Mouse (Mus musculus): ENCODE data around the gene Nlrx1.
"Not testable (repeated sequence)": the region's sequence is repeated elsewhere in the genome, so short reads cannot be mapped to it uniquely, and the experiment has no call there.

The Nlrx1 gene

DNA sequence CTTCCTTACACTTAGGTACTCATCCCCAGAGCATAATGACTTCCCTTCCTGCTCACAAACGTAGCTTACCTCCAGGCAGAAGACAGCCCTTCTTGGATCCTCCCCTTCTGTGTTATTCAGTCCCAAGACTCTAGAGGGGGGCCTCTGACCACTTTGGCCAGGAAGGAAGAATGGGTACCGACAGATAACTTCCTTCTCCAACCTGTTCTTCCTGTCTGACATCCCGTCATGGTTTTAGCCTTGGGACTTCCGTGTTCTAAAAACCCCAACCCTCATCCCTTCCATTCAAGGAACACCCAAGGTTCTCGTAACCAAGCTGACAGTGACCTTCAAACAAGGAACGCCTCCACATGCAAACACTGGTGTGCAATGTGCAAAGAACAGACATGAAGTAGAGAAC is at the start of gene Nlrx1:
TSS of gene Nlrx1 (minus strand) at position 168 of the 400 bp plus-strand sequence.
- no peak for DNase-seq (ENCODE audit: low spot score in 2 of 2)

DNA sequence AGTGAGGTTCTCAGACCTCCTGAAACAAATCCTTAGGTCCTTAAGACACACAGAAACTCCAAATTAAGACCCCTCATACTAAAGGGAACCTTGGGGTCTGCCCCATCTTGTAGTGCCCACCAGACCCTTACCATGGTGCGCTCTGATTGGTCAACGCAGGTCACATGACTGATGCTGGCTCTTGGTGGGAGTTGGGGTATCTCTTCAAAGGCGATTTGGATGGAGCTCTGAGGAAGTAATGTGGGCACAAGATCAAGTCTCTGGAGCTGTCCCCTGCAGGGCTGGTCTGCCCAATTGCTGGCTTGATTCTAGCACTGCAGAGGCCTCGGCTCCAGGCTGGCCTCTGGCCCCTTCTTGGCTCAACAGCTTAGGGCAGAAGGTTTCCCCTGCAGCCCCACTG is 49.1 kb upstream of the Nlrx1 start:
- no peak for DNase-seq (ENCODE audit: low spot score in 2 of 2)

DNA sequence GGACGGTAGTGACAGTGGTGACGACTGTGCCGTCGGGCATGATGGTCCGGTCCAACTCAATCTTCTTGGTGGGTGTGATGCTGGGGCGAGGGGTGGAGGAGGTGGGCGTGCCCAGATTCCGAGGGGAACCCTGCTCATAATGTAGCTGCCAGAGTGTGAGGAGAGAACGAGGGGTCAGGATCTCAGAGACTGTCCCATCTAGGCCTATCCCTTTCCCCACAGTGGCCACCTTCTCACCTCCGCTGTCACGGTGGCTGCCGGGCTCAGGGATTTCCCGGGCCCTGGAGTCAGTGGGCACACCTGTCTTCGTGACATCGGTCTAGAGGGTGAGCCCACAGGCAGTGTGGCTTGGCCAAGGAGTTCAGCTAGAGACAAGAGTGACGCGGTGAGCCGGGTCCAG is 46.5 kb upstream of the Nlrx1 start:
- no peak for DNase-seq (ENCODE audit: low spot score in 2 of 2)

DNA sequence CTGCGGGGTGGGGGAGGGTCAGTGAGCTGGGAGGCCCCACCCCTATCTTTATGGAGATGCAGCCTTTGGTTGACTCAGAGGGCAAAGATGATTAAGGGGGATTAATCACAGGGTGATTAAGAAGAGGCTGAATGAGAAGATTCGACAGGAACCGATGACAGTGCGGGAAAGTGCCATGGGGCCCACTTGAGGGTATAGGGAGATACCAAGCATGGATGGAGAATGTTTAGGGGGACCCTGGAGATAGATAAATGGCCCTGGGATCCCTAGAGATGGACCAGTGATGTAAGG is 45.8 kb upstream of the Nlrx1 start:
- DNase-seq (ENCODE audit: low spot score in 2 of 2), result no peak

DNA sequence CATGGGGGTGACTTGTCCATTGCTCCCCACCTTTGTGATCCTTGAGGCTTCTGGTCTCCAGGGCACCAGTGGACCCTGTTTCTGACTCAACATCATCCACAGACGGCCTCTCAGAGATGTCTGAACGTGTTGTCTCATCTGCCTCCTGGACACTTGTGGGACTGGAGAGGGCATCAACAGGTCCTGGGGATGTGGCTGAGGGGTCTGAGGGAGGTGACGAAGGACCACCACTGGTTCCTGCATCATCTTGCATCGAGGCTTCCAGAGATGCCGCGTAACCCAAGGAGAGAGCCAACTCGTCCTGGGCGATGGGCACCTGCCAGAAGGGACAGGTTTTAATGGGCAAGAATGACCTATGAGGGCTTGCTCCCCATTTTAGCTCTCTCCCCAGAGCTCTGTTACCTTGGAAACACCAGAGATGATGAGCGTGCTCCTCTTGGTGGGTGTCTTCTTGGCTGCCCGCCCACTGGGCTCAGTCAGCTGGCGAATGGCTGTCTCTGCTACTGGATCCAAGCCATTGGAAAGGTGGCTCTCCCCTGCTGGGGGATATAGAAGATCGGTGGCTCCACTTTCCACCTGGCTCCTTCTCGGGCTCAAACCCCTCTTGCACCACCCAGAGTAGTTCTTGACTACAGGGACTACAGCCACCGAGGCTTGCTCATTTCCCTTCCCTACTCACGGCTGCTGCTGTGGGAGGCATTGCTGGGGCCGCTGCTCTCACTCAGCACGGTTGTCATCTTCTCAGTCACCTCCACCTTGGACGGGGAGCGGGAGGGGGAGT is 45.3 kb upstream of the Nlrx1 start:
- peak; percentile 69 to 73 for DNase-seq (ENCODE audit: low spot score in 2 of 2)

DNA sequence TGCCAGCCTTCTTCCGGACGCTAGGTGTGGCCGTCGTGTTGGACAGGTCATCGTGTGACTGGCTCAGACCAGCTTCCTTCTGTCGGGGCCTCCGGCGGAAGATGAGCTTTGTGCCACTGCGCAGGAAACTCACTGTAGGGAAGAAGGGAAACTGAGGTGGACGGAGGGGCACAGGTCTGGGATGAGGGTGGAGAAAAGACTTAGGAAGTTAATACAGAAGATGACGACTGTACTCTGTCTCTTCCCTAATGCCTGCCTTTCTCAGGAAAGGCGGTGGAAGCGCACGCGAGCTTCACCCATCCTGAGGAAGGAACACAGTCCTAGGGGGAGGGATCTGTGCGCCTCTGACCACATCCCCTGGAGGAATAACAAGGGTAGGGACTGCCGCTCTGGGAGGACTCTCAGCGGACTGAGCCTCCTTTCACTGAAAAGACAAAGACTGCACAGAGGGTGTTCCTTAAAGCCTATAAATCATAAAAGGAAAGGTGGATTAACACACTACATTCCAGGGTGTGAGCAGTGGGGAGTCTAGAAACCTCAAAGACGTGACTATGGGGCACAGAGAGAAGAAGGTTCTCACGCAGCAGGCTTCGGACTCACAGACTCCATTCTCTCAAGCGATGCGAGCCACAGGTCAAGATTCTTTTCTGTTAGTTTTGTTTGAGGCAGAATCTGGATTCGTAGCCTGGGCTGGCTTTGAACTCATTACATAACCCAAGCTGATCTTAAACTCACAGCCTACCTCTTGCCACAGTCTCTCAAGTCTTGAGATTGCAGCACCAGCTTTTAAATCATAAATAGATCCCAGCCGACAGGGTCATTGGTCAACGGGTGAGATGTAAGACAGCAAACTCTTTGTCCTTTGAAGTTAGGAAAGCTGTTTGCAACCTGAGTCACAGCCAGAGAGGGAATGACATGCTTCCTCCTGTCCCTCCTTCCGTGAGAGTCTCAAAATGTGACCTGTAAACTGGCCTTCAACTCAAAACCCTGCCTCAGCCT is 43.0 kb upstream of the Nlrx1 start:
- no peak for DNase-seq (ENCODE audit: low spot score in 2 of 2)

DNA sequence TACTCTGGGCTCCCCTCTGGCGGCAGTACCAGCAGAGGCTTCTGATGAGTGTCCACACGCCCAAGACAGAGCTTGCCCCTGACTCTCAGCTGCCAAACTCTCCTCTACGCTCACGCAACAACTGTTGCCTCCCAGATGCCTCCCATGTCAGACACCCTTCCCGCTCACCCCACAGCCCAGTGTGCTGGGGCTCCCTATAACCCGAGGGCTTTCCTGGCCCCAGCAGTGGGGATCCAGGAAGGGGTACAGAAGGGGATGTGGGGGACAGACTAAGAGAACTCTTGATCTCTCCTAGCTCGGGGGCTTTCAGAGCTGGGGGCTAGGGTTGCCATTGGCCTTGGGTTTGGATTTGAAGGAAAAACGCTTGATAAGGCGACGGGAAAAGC is 42.3 kb upstream of the Nlrx1 start:
- DNase-seq (ENCODE audit: low spot score in 2 of 2), result no peak

DNA sequence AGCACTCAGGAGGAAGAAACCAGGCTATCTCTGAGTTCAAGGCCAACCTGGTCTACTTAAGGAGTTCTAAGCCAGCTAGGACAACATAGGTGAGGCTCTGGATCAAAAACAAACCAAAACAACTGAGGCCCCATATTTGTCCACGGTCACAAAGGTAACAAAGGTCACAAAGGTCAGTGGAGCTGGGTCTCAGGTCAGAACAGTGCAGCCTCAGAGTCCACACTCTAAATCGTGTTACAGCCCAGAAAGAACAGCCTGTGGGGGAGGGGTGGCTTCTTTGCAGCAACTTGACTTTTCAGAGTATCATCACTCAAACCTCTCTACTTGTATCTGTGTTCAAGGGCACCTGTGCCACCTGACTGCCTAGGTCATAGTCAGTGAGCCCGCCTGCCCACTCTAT is 41.4 kb upstream of the Nlrx1 start:
- DNase-seq (ENCODE audit: low spot score in 2 of 2), result no peak

DNA sequence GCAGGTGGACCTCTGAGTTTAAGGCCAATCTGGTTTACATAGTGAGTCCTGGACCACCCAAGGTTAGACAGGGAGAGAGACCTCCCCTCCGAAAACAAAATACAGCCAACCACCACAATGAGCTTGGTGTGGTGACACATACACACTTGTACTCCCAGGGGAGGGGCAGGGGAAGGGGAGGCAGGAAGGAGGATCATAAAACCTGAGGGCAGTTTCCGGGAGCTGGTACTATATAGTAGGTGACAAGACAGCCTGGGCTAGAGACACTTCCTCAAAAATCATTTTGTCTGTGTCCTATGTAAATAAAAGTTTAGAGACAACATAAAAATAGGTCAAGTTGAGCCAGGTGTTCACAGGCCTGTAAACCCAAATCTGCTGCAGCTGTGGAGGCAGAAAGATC is 38.8 kb upstream of the Nlrx1 start:
- no peak for DNase-seq (ENCODE audit: low spot score in 2 of 2)

DNA sequence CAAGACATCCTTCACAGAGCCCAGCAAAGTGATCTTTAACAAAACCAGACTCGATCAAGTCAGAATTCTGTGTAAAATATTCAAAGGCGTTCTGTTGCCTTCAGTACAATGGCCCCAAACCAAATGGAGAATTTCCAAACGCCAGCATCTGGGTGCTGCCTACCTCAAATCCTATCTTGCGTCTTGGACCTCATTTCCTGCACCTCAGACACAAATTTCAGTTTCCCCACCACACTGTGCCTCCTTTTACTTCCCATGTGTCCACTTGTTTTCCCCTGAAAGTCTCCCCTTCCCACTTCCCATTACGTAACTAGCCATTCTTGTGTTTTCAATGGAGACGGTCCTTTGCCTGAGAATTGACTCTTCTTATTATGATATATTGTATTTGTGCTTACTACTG is 38.1 kb upstream of the Nlrx1 start:
- no peak for DNase-seq (ENCODE audit: low spot score in 2 of 2)

DNA sequence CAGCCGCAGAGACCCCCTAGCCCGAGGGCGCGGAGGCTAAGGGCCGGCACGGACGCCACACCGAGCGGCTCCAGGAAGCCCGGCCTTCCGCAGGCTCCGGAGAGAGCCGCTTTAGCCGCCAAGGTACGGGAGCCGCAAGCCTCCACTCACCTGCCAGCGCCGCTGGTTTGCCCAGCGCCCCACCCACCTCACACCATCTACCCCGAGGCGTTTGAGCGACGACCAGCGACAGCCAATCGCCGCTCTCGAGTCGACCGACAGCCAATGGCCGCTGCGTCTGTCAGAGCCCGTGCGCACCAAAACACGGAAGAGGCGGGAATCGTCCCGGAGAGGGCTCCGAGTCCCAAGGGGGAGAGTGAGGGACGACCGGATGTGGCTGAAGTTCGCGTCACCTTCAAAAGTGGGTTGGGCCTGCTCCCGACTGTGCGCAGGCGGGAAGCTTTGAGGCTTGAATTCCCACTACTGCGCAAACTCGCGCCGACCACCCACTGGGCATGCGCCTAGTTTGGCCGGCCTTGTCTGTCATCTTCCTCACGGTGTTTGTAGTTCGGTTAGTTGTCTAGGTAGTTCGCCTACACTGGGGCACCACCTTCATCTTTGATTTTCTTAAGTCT is 37.2 kb upstream of the Nlrx1 start, which contains the start of gene Hinfp:
TSS of gene Hinfp (minus strand) at position 206 of the 614 bp plus-strand sequence.
- peak; percentile 98 for DNase-seq (ENCODE audit: low spot score in 2 of 2)

DNA sequence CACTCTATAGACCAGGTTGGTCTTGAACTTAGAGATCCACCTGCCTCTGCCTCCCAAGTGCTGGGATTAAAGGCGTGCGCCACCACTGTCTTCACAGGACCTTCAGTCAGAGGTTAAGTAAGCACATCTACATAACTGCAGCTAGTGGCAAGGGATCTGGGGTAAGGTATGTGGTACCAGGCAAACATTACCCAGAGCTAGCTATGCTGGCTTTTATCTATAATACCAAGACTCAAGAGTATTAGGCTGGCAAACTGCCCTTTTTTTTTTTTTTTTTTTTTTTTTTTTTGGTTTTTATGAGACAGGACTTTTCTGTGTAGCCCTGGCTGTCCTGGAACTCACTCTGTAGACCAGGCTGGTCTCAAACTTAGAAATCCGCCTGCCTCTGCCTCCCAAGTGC is 31.6 kb upstream of the Nlrx1 start:
- DNase-seq (ENCODE audit: low spot score in 2 of 2), result not testable (repeated sequence)

DNA sequence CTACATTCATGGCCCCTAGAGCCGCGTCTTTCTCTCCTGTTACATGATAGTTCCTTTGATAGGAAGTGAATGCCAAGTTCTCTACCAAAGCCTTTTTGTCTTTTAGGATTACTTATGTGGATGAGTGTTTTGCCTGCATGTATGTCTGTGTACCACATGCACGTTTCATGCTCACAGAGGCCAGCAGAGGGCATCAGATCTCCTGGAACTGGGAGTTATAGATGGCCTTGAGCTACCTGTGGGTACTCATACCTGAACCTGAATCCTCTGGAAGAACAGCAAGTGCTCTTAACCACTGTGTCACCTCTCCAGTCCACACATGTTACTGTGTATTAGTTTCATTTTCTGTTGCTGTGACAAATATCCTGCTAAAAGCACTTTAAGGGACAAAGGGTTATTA is 24.1 kb upstream of the Nlrx1 start:
- DNase-seq (ENCODE audit: low spot score in 2 of 2), result no peak

DNA sequence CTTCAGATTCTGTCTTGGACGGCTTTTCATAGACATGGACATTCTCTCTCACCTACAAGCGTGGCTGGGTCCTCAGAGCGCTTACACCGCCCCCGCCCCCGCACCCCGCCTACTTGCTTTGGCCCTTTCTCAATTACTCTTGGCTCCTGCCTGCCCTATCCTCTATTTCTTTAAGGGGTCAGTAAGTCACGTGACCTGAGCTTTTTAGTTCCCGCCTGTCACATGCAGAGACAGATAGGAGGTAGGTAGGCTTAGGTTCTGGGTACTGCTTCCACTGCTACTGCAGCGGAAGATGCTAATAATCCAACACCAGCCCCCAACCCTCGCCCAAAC is 20.5 kb upstream of the Nlrx1 start:
- no peak for DNase-seq (ENCODE audit: low spot score in 2 of 2)

DNA sequence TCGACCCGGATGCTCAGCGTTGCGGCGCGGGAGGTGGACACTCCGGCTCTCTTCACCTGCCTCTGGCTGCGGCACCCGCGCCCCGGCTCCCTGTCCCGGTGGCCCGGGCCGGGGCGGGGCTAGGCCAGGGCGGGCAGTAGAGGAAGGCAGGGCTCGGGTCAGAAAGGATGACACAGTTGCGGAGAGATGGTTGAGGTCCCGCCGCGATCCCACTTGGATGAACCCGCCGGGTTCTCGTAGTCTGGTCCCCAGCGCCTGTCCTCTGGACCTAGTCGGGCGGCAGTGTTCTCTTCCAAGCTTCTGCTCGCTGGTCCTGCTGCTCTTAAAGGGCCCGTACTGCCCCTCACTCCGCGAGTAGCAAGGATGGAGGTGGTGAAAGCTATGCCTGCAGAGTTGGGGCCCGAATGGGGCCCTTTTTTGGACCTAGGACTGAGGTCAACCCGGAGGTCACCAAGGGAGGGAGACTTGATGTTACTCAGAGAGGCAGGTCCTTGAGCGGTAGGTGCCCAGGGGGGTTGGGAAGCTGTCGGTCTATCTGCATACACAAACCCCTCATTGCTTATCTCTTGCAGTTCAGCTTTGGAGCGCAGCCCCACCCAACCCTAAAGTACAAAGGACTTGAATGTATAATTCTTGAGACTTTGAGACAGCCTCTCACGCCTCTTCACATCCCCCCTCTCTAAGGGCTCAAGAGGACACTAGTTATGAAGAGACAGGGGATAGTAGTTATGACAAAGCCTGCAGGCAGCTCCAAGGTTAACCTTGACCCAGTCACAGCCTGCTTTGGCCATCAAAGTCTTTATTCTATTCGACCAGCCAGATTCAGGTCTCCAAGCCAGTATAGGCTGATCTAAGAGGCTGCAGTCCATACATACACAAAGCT is 19.9 kb upstream of the Nlrx1 start, which contains the start of gene Abcg4:
TSS of gene Abcg4 (minus strand) at position 540 of the 883 bp plus-strand sequence.
- peak in 1 of 2 experiments; percentile 56 for DNase-seq (ENCODE audit: low spot score in 2 of 2)

DNA sequence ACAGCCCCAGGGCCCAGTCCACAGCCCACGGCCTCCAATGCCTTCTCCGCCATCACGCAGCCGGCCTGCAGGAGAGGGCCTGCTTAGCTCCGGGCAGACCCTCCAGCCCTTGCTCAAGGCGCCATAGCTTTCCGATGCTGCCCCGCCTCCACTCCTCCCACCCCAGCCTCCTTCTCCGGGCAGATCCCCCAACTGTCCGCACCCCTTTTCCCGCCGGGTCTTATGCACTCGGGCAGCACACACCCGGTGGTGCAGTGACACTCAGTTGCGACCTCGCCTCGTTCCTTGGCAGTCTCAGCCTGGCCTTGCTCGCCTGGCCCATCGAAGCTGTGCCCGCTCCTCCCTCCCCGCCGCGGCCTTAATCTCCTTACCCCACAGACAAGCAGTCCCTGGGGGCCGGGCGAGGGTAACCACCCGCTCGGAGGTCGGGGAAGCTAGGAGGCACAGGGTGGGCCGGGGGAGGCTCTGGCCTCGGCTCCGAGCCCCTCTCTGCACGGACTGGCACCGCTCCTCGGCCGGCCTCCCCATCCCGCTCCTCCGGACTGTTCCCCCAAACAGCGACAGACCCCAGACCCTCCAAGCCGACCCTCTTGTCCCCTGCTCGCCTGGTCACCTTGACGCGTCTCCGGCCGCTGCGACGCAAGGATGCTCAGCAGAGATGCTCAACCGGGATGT is 19.1 kb upstream of the Nlrx1 start:
- DNase-seq (ENCODE audit: low spot score in 2 of 2), result peak in 1 of 2 experiments; percentile 45

DNA sequence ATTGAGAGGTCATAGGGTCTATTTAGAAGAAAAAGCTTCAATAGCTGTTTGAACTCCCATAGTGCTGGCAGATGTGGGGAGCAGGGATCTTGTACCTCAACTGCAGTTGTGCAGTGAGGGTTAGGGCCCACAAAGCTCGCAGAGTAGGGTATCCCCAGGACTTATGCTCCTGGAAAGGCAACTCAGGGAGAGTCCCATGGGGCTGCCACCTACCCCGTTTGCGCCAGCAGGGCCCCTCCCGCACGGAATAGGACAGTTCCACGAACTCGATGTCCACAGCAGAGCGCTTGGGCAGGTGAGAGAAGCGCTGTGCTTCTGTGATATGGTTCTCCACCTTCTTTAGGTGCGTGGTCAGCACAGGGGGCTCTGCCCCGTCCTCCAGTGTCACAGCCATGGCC is 18.6 kb upstream of the Nlrx1 start:
- no peak for DNase-seq (ENCODE audit: low spot score in 2 of 2)

DNA sequence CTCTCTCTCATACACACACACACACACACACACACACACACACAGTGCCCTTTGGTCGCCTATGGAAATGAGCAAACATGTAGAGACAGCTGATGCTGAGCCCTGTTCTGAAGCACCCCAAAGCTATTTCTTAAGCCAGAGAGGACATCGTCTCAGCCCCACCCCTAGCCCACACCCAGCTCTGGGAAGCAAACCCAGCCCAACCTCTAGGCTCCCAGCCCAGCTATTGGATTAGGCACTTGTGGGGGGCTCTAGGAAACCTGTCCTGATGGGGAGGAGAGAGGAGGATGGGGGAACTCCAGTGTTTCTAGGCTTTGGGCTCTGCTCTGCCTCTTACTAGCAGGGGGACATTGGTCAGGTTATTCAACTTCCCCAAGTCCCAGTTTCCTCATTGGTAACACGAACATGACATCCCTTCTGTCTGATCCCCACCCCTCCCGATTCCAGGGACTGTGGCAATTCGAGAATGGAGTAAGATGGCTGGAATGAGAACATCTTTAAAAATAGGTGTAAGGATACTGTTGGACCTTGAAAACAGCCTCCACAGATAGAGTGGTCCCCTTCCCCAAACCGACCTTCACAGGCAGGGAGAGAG is 18.0 kb upstream of the Nlrx1 start:
- no peak for DNase-seq (ENCODE audit: low spot score in 2 of 2)

DNA sequence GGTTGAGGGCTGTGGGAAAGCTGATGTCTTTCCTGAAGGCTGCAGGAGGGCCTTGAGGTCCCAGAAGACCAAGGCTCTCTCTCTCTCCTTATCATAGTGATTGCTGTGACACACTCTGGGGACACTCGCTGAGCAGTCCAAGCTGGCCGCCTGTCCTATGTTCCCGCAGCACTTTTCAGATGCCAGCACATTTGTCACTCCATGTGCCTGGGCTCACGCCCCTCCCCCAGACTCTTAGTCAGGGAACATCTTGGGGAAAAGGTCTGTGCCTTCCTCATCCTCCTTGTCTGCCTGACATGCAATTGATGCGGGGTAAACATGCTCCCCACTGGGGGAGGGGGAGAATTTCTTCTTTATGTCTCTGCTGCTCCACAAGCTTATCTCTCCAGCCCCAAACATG is 14.8 kb upstream of the Nlrx1 start:
- no peak for DNase-seq (ENCODE audit: low spot score in 2 of 2)

DNA sequence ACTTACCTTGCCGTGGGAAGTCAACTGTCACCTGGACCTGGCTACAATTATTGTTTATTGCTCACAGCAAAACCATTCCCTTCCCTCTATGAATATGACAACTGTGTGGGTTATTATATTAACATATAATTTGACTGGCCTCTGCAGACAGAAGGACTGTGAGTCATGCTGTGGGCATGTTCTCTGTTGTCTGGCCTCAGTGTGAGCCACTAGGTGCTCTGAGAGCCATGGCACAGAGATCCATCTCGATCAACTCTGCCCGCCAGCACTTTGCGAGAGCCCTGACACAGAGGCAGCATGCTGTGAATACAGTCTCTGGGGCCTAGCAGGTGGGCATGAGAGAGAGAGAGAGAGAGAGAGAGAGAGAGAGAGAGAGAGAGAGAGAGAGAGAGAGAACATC is 1.6 kb upstream of the Nlrx1 start:
- no peak for DNase-seq (ENCODE audit: low spot score in 2 of 2)

DNA sequence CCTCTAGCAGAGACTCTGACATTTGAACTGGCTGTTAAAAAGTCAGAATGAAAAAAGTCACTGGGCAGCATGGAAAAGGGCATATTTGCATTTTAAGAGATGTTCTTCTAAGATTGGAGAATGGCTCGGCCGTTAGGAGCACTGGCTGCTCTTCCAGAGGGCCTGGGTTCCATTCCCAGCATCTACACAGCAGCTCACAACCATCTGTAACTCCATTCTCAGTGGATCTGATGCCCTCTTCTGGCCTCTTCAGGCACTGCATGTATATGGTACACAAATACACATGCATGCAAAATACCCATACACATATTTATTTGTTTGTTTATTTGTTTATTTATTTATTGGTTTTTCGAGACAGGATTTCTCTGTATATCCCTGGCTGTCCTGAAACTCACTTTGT is 678 bp upstream of the Nlrx1 start:
- no peak for DNase-seq (ENCODE audit: low spot score in 2 of 2)
